Mouse (Mus musculus) neural tube, embryonic 12.5 days (tissue): Measurements from ENCODE around the gene Lmbrd1. TPM values are rescaled to one million over a fixed set of nuclear protein-coding genes. Genes with fewer than 3 reads are reported as not detected.

Source experiments
- ATAC-seq: fragments of 200-750 bp; cut with Nextera tagmentation; 2 replicates; pipeline ENCODE4 v1.8.0; 2017; ENCODE audit warnings: low read depth, mild to moderate bottlenecking, moderate TSS enrichment, moderate library complexity; ENCODE audit not compliant: low FRiP score
- H3K27ac ChIP-seq: fragments of 300-500 bp; sonication (generic); 2 replicates; pipeline ENCODE4 v1.5.1; 2016
- H3K27me3 ChIP-seq: fragments of 300-500 bp; sonication (generic); replicated peaks from 2 replicates; pipeline ENCODE4 v1.6.1; 2016; ENCODE audit warnings: mild to moderate bottlenecking
- H3K36me3 ChIP-seq: fragments of 300-500 bp; sonication (generic); 2 replicates; pipeline ENCODE4 v1.6.1; 2016; ENCODE audit warnings: mild to moderate bottlenecking
- H3K4me1 ChIP-seq: fragments of 300-500 bp; sonication (generic); 2 replicates; pipeline ENCODE4 v1.6.1; 2016
- H3K4me2 ChIP-seq: fragments of 300-500 bp; sonication (generic); replicated peaks from 2 replicates; pipeline ENCODE4 v1.6.1; 2016; ENCODE audit warnings: mild to moderate bottlenecking
- H3K4me3 ChIP-seq: fragments of 300-500 bp; sonication (generic); 2 replicates; pipeline ENCODE4 v1.5.1; 2016
- H3K9ac ChIP-seq: fragments of 300-500 bp; sonication (generic); 2 replicates; pipeline ENCODE4 v1.6.1; 2016; ENCODE audit warnings: mild to moderate bottlenecking
- H3K9me3 ChIP-seq: fragments of 300-500 bp; sonication (generic); 2 replicates; pipeline ENCODE4 v1.6.1; 2016; ENCODE audit warnings: mild to moderate bottlenecking
- WGBS: fragments of 180-500 bp; shearing (Covaris S2); methylation state at CpG from one replicate; pipeline ENCODE4 v1.1.7; 2016; 5-methylcytosine and 5-hydroxymethylcytosine counted together
- polyA plus RNA-seq: library from polyadenylated mRNA; unstranded; fragments of >200 nt; fragmentation: Nextera tagmentation; extraction: Ambion mirVana; gene quantifications from 2 replicates; pipeline ENCODE4 v1.2.1, GENCODE M21; 2016

The Lmbrd1 gene
- polyA plus RNA-seq, 1 experiment from 2014 or later = 33.1 TPM

- Histone ChIP-seq H3K9ac (no peak overlapping the region), H3K27ac (no peak overlapping the region), H3K4me1 (peaks cover 6% of the 10 kb centered on the region), H3K9me3 (no peaks in the 10 kb centered on the region), H3K36me3 (peaks cover 11% of the 10 kb centered on the region), H3K4me3 (no peak overlapping the region), H3K27me3 (no peaks in the 10 kb centered on the region), H3K4me2 (no peak overlapping the region)
- peak; percentile 98 for ATAC-seq
- WGBS = 90% methylated on average over 1 of the region's 1 CpGs
Measured at GRCm38 (mm10) chr1:24683947-24684346, 5.5 kb downstream of the Lmbrd1 start.

- Histone ChIP-seq H3K27ac (no peak overlapping the region), H3K4me1 (no peaks in the 10 kb centered on the region), H3K36me3 (peaks cover 11% of the 10 kb centered on the region), H3K4me2 (no peak overlapping the region), H3K4me3 (no peak overlapping the region), H3K9me3 (no peaks in the 10 kb centered on the region), H3K9ac (no peak overlapping the region), H3K27me3 (no peaks in the 10 kb centered on the region)
- 95% methylated on average over 7 of the region's 7 CpGs for WGBS
- ATAC-seq = no peak
Measured at GRCm38 (mm10) chr1:24685606-24686005, 7.2 kb downstream of the Lmbrd1 start.

- Histone ChIP-seq H3K27ac (no peak overlapping the region), H3K4me1 (no peaks in the 10 kb centered on the region), H3K36me3 (peaks cover 11% of the 10 kb centered on the region), H3K9me3 (no peaks in the 10 kb centered on the region), H3K4me2 (no peak overlapping the region), H3K4me3 (no peak overlapping the region), H3K27me3 (no peaks in the 10 kb centered on the region), H3K9ac (no peak overlapping the region)
- WGBS = 93% methylated on average over 4 of the region's 4 CpGs
- no peak for ATAC-seq
Measured at GRCm38 (mm10) chr1:24686235-24687021, 8.0 kb downstream of the Lmbrd1 start.

GRCm38 (mm10) chr1:24697677-24698076 lies 19.2 kb downstream of the Lmbrd1 start:
- 83% methylated on average over 3 of the region's 3 CpGs for WGBS
- H3K27me3 ChIP-seq = no peaks in the 10 kb centered on the region

GRCm38 (mm10) chr1:24698146-24698880 lies 19.9 kb downstream of the Lmbrd1 start:
- no peak overlapping the region for H3K4me3 ChIP-seq
- ATAC-seq = no peak
- no peak overlapping the region for H3K4me2 ChIP-seq
- H3K9me3 ChIP-seq = no peaks in the 10 kb centered on the region
- no peaks in the 10 kb centered on the region for H3K36me3 ChIP-seq
- 65% methylated on average over 9 of the region's 9 CpGs for WGBS
- no peak overlapping the region for H3K9ac ChIP-seq
- no peak overlapping the region for H3K27ac ChIP-seq
- no peaks in the 10 kb centered on the region for H3K4me1 ChIP-seq
- no peaks in the 10 kb centered on the region for H3K27me3 ChIP-seq

More at GRCm38 (mm10) chr1:24697677-24698076, 19.2 kb downstream of the Lmbrd1 start:
- no peak for ATAC-seq
- H3K27ac ChIP-seq = no peak overlapping the region
- H3K9me3 ChIP-seq = no peaks in the 10 kb centered on the region
- no peak overlapping the region for H3K4me3 ChIP-seq
- no peak overlapping the region for H3K4me2 ChIP-seq
- H3K36me3 ChIP-seq = peaks cover 6% of the 10 kb centered on the region; the same call in 1 of the 2 replicates
- H3K4me1 ChIP-seq = no peaks in the 10 kb centered on the region
- no peak overlapping the region for H3K9ac ChIP-seq

- Histone ChIP-seq H3K4me3 (no peak overlapping the region), H3K27me3 (no peaks in the 10 kb centered on the region), H3K4me1 (no peaks in the 10 kb centered on the region), H3K36me3 (no peaks in the 10 kb centered on the region), H3K9ac (no peak overlapping the region), H3K27ac (no peak overlapping the region), H3K4me2 (no peak overlapping the region), H3K9me3 (no peaks in the 10 kb centered on the region)
- 30% methylated on average over 9 of the region's 9 CpGs for WGBS
- ATAC-seq = no peak
Measured at GRCm38 (mm10) chr1:24699320-24699719, 20.9 kb downstream of the Lmbrd1 start.

- no peak overlapping the region for H3K4me3 ChIP-seq
- H3K4me1 ChIP-seq = no peaks in the 10 kb centered on the region
- H3K27ac ChIP-seq = no peak overlapping the region
- no peak for ATAC-seq
- H3K4me2 ChIP-seq = no peak overlapping the region
- no peaks in the 10 kb centered on the region for H3K27me3 ChIP-seq
- 88% methylated on average over 5 of the region's 5 CpGs for WGBS
- H3K36me3 ChIP-seq = no peaks in the 10 kb centered on the region
- no peak overlapping the region for H3K9ac ChIP-seq
- H3K9me3 ChIP-seq = no peaks in the 10 kb centered on the region
Measured at GRCm38 (mm10) chr1:24700241-24700640, 21.8 kb downstream of the Lmbrd1 start.

- H3K4me3 ChIP-seq = no peak overlapping the region
- H3K4me1 ChIP-seq = no peaks in the 10 kb centered on the region
- no peaks in the 10 kb centered on the region for H3K9me3 ChIP-seq
- H3K27ac ChIP-seq = no peak overlapping the region
- H3K4me2 ChIP-seq = no peak overlapping the region
- no peak for ATAC-seq
- no peak overlapping the region for H3K9ac ChIP-seq
- peaks cover 11% of the 10 kb centered on the region for H3K36me3 ChIP-seq
- WGBS = 84% methylated on average over 6 of the region's 6 CpGs
- no peaks in the 10 kb centered on the region for H3K27me3 ChIP-seq
Measured at GRCm38 (mm10) chr1:24703821-24704220, 25.4 kb downstream of the Lmbrd1 start.

GRCm38 (mm10) chr1:24716301-24716700 lies 37.9 kb downstream of the Lmbrd1 start:
- Histone ChIP-seq H3K9ac (no peak overlapping the region), H3K4me2 (no peak overlapping the region), H3K9me3 (no peaks in the 10 kb centered on the region), H3K27me3 (no peaks in the 10 kb centered on the region), H3K27ac (no peak overlapping the region), H3K4me1 (no peaks in the 10 kb centered on the region), H3K36me3 (peaks cover 22% of the 10 kb centered on the region), H3K4me3 (no peak overlapping the region)
- 94% methylated on average over 4 of the region's 4 CpGs for WGBS
- no peak for ATAC-seq

GRCm38 (mm10) chr1:24719621-24720020 lies 41.2 kb downstream of the Lmbrd1 start:
- H3K27me3 ChIP-seq = no peaks in the 10 kb centered on the region
- no peaks in the 10 kb centered on the region for H3K4me1 ChIP-seq
- WGBS = 69% methylated on average over 3 of the region's 3 CpGs
- H3K27ac ChIP-seq = no peak overlapping the region
- no peak overlapping the region for H3K4me3 ChIP-seq
- no peaks in the 10 kb centered on the region for H3K9me3 ChIP-seq
- no peak overlapping the region for H3K4me2 ChIP-seq
- H3K9ac ChIP-seq = no peak overlapping the region
- peaks cover 22% of the 10 kb centered on the region for H3K36me3 ChIP-seq
- ATAC-seq = no peak

GRCm38 (mm10) chr1:24720209-24720608 lies 41.8 kb downstream of the Lmbrd1 start:
- 71% methylated on average over 1 of the region's 1 CpGs for WGBS
- Histone ChIP-seq H3K27ac (no peak overlapping the region), H3K4me1 (no peaks in the 10 kb centered on the region), H3K9me3 (no peaks in the 10 kb centered on the region), H3K4me3 (no peak overlapping the region), H3K36me3 (peaks cover 17% of the 10 kb centered on the region; the same call in 1 of the 2 replicates), H3K9ac (no peak overlapping the region), H3K27me3 (no peaks in the 10 kb centered on the region), H3K4me2 (no peak overlapping the region)
- ATAC-seq = no peak

GRCm38 (mm10) chr1:24729784-24730183 lies 51.4 kb downstream of the Lmbrd1 start:
- WGBS = 96% methylated on average over 11 of the region's 11 CpGs
- no peaks in the 10 kb centered on the region for H3K4me1 ChIP-seq
- no peak overlapping the region for H3K4me3 ChIP-seq
- H3K27me3 ChIP-seq = no peaks in the 10 kb centered on the region
- peaks cover 34% of the 10 kb centered on the region for H3K36me3 ChIP-seq
- no peak overlapping the region for H3K9ac ChIP-seq
- H3K9me3 ChIP-seq = no peaks in the 10 kb centered on the region
- ATAC-seq = no peak
- H3K27ac ChIP-seq = no peak overlapping the region
- no peak overlapping the region for H3K4me2 ChIP-seq
